Mouse (Mus musculus) neural tube, embryonic 14.5 days (tissue): Measurements from ENCODE around the gene Rtf2. TPM values are rescaled to one million over a fixed set of nuclear protein-coding genes. Genes with fewer than 3 reads are reported as not detected.

Source experiments
- ATAC-seq: fragments of 200-750 bp; cut with Nextera tagmentation; 2 replicates; pipeline ENCODE4 v1.8.0; 2017; ENCODE audit warnings: low read depth, mild to moderate bottlenecking, moderate TSS enrichment, moderate library complexity
- H3K27ac ChIP-seq: fragments of 300-500 bp; sonication (generic); 2 replicates; pipeline ENCODE4 v1.5.1; 2014; ENCODE audit warnings: low read depth, mild to moderate bottlenecking, control low read depth, low read length, moderate library complexity, mixed read lengths
- H3K27me3 ChIP-seq: fragments of 300-500 bp; sonication (generic); 2 replicates; pipeline ENCODE4 v1.6.1; 2014; ENCODE audit warnings: low read length; ENCODE audit not compliant: control insufficient read depth, insufficient read depth
- H3K36me3 ChIP-seq: fragments of 300-500 bp; sonication (generic); 2 replicates; pipeline ENCODE4 v1.6.1; 2014; ENCODE audit warnings: low read length, mixed read lengths; ENCODE audit not compliant: control insufficient read depth, insufficient read depth
- H3K4me1 ChIP-seq: fragments of 300-500 bp; sonication (generic); 2 replicates; pipeline ENCODE4 v1.6.1; 2014; ENCODE audit warnings: low read length; ENCODE audit not compliant: control insufficient read depth, insufficient read depth
- H3K4me2 ChIP-seq: fragments of 300-500 bp; sonication (generic); 2 replicates; pipeline ENCODE4 v1.6.1; 2014; ENCODE audit warnings: mild to moderate bottlenecking, low read depth, low read length, control low read depth
- H3K4me3 ChIP-seq: fragments of 300-500 bp; sonication (generic); 2 replicates; pipeline ENCODE4 v1.5.1; 2014; ENCODE audit warnings: low read depth, low read length, control low read depth, mixed read lengths
- H3K9ac ChIP-seq: fragments of 300-500 bp; sonication (generic); replicated peaks from 2 replicates; pipeline ENCODE4 v1.6.1; 2014; ENCODE audit warnings: low read depth, mild to moderate bottlenecking, control low read depth, low read length, mixed read lengths
- H3K9me3 ChIP-seq: fragments of 300-500 bp; sonication (generic); 2 replicates; pipeline ENCODE4 v1.6.1; 2016; ENCODE audit warnings: low read length; ENCODE audit not compliant: control insufficient read depth
- WGBS: fragments of 180-500 bp; shearing (Covaris S2); extraction: QIAGEN DNeasy Blood & Tissue Kit; methylation state at CpG from one replicate; pipeline ENCODE4 v1.1.7; 2014; 5-methylcytosine and 5-hydroxymethylcytosine counted together
- polyA plus RNA-seq: library from polyadenylated mRNA; unstranded; fragments of >200 nt; fragmentation: Nextera tagmentation; extraction: Ambion mirVana; gene quantifications from 2 replicates; pipeline ENCODE4 v1.2.1, GENCODE M21; 2014

Rtf2 gene
- polyA plus RNA-seq, 1 experiment from 2014 or later = 94.9 TPM

DNA sequence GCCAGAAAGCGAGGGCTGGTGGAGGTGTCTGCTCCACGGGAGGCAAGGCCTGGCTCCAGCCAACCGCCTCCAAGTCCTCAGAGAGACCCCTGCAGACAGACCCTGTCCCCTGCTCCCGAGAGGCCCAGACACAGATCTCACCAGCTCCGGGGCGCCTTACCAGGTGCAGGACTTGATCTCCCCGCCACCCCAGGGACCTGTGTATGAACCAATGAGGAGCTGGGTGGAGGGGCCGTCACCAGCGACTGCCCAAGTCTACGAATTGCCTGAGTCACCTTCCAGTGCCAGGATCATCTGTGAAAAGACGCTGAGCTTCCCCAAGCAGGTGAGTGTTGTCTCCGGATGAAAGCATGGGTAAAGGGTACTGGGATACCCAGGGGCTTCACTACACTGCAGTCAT, 24.1 kb upstream of the Rtf2 start:
- Histone ChIP-seq H3K27ac (no peak overlapping the region), H3K36me3 (no peaks in the 10 kb centered on the region), H3K4me2 (no peak overlapping the region), H3K9ac (no peak overlapping the region), H3K27me3 (no peaks in the 10 kb centered on the region), H3K4me1 (0 out of 2 replicates have a peak, but pooled peaks cover 3% of the 10 kb centered on the region), H3K9me3 (no peaks in the 10 kb centered on the region), H3K4me3 (no peak overlapping the region)
- no peak for ATAC-seq
- WGBS = 65% methylated on average over 12 of the region's 12 CpGs

- Histone ChIP-seq H3K4me1 (0 out of 2 replicates have a peak, but pooled peaks cover 3% of the 10 kb centered on the region), H3K9me3 (no peaks in the 10 kb centered on the region), H3K27me3 (no peaks in the 10 kb centered on the region), H3K36me3 (no peaks in the 10 kb centered on the region), H3K4me2 (no peak overlapping the region), H3K27ac (no peak overlapping the region), H3K4me3 (no peak overlapping the region), H3K9ac (no peak overlapping the region)
- no peak for ATAC-seq
- 87% methylated on average over 5 of the region's 5 CpGs for WGBS
These were observed 23.5 kb upstream of the Rtf2 start for GRCm38 (mm10) chr2:172416876-172417275.

DNA sequence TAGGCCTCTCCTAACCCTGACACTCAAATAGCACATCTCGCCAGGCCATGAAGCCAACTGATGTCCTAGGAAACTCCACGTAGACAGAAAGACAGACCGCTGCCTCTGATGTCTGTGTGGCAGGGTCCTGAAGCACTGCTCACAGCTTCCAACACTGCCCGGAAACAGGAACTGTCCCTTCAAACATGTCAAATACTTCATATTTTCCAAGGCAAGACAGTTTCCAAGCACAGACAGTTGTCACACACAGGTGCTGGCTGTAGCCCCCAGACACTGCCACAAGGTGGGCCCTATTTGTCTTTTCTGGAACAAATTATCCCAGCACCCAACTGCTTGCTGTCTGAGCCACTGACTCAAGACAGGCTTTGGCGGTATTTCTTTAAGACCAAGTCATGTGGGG, 22.1 kb upstream of the Rtf2 start:
- WGBS = 90% methylated on average over 5 of the region's 5 CpGs
- Histone ChIP-seq H3K27ac (no peak overlapping the region), H3K9me3 (no peaks in the 10 kb centered on the region), H3K36me3 (no peaks in the 10 kb centered on the region), H3K4me2 (no peak overlapping the region), H3K4me3 (no peak overlapping the region), H3K27me3 (no peaks in the 10 kb centered on the region), H3K4me1 (no peaks in the 10 kb centered on the region), H3K9ac (no peak overlapping the region)
- ATAC-seq = no peak

DNA sequence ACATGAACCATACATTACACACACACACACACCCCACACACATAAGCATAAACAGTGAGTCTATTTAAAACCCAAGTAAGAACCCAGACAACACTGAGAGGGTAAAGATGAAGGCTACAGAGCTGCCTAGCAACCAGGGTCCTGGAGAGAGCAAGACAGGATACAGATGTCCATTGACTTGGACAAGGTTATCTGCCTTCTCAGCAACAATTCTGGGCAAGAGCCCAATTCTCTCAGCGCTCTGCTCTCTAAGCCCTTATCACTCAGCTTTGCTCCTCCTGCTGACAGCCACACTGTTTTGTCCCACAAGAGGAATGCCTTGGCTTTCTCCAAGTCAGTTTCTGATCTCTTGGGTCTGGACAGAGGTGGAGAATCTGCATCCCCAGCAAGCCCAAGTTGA, 9.7 kb upstream of the Rtf2 start:
- 92% methylated on average over 1 of the region's 1 CpGs for WGBS
- H3K4me1 ChIP-seq = no peaks in the 10 kb centered on the region

GRCm38 (mm10) chr2:172433746-172434145, 6.6 kb upstream of the Rtf2 start:
- WGBS = 62% methylated on average over 5 of the region's 5 CpGs
- no peak for ATAC-seq

More for the DNA sequence above, 9.7 kb upstream of the Rtf2 start:
- H3K27ac ChIP-seq = no peak overlapping the region
- no peak overlapping the region for H3K9ac ChIP-seq
- no peaks in the 10 kb centered on the region for H3K9me3 ChIP-seq
- no peaks in the 10 kb centered on the region for H3K36me3 ChIP-seq
- ATAC-seq = no peak
- no peak overlapping the region for H3K4me3 ChIP-seq
- H3K4me2 ChIP-seq = no peak overlapping the region
- no peaks in the 10 kb centered on the region for H3K27me3 ChIP-seq

DNA sequence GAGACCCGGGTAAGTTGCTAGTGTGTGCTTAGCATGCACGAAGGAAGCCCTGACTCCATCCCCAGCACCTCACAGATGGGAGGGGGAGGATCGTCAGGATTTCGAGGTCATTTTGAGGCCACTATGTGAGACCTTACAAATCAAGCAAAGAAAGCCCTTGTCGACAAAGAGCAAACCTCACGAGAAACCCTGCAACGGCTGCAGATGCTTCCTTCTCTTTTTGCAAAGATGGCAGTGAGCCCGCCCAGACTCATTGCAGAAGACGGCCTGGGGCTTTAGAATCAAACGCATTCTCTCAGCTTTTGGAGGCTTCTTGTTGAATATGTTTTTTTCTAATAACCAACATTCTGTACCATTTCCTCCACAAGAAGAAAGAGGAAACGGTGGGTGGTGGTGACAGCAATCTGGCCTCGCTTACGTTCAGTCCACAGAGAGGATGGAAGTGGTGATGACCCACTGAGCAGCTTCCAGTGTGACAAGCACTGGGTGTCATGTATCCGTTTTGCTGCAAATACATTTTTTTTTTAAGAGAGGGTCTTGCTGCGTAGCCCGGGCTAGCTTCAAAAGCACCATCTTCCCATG, 2.9 kb upstream of the Rtf2 start:
- Histone ChIP-seq H3K4me3 (no peak overlapping the region), H3K4me2 (no peak overlapping the region), H3K9ac (no peak overlapping the region), H3K27me3 (no peaks in the 10 kb centered on the region), H3K9me3 (no peaks in the 10 kb centered on the region), H3K36me3 (no peaks in the 10 kb centered on the region), H3K4me1 (peaks cover 15% of the 10 kb centered on the region), H3K27ac (no peak overlapping the region)
- WGBS = 65% methylated on average over 16 of the region's 16 CpGs
- ATAC-seq = no peak

More at GRCm38 (mm10) chr2:172433746-172434145, 6.6 kb upstream of the Rtf2 start:
- no peak overlapping the region for H3K9ac ChIP-seq
- H3K27ac ChIP-seq = no peak overlapping the region
- no peak overlapping the region for H3K4me3 ChIP-seq
- no peak overlapping the region for H3K4me2 ChIP-seq
- no peaks in the 10 kb centered on the region for H3K9me3 ChIP-seq
- no peaks in the 10 kb centered on the region for H3K27me3 ChIP-seq
- H3K4me1 ChIP-seq = no peaks in the 10 kb centered on the region
- no peaks in the 10 kb centered on the region for H3K36me3 ChIP-seq

DNA sequence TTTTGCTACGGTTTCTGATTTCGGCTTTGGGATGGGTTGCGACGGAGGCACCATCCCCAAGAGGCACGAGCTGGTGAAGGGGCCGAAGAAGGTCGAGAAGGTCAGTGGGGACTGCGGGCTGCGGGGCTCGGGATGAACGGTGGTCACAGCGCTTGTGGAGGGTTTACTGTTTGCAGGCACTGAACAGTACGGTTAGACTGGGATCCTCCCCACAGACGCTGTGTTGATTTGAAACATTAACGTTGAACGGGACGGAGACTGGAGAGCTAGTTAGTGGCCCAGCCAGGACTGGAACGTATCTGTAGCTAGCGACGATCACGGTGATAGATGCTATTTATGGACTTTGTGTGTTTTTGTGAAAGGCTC, 267 bp downstream of the Rtf2 start:
- Histone ChIP-seq H3K27me3 (no peaks in the 10 kb centered on the region), H3K36me3 (0 out of 2 replicates have a peak, but pooled peaks cover 2% of the 10 kb centered on the region), H3K4me3 (peak overlapping the region; percentile 64), H3K9me3 (no peaks in the 10 kb centered on the region), H3K4me1 (peaks cover 15% of the 10 kb centered on the region), H3K4me2 (peak overlapping the region; percentile 63), H3K9ac (peak overlapping the region; percentile 51), H3K27ac (no peak overlapping the region)
- 2% methylated on average over 21 of the region's 21 CpGs for WGBS
- ATAC-seq = peak; percentile 77

DNA sequence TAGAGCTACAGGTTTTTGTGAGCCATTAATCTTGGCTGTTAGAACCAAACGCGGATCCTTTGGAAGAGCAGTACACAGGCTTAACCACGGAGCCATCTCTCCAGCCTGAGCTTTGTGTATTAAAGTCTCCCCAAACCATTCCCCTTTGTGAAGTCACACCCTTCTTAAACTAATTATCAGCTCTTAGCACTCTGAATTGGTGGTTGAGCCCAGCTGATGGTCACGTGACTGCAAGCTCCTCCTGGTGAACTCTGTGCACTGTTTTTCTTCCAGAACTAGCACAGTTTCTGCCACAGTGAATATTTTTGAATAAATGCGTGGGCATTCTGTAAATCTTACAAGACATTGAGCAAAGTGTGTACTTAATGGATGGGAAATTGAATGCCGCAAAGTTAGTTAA, 820 bp downstream of the Rtf2 start:
- no peaks in the 10 kb centered on the region for H3K9me3 ChIP-seq
- whole genome bisulfite sequencing = 38% methylated on average over 6 of the region's 6 CpGs
- peaks cover 6% of the 10 kb centered on the region; the same call in 1 of the 2 replicates for H3K36me3 ChIP-seq
- peak overlapping the region; percentile 64 for H3K4me3 ChIP-seq
- peak overlapping the region; percentile 51 for H3K9ac ChIP-seq
- ATAC-seq = no peak
- H3K4me2 ChIP-seq = peak overlapping the region; percentile 63
- H3K27me3 ChIP-seq = no peaks in the 10 kb centered on the region
- H3K27ac ChIP-seq = no peak overlapping the region
- H3K4me1 ChIP-seq = peaks cover 15% of the 10 kb centered on the region

DNA sequence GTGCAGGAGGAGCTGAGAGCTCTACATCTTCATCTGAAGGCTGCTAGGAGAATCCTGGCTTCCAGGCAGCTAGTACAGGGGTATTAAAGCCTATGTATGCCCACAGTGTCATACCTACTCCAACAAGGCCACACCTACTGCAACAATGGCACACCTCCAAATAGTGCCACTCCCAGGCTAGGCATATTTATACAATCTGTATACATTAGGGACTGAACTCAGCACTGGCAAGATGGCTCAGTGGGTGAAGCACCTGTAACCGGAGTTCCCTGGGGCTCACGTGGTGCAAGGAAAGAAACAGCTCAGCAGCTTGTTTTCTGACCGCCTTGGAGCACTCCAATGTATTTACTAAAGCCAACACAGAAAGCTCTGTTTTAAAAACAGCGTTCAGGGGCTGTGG, 5.3 kb downstream of the Rtf2 start:
- no peak overlapping the region for H3K4me3 ChIP-seq
- no peaks in the 10 kb centered on the region for H3K27me3 ChIP-seq
- no peak overlapping the region for H3K9ac ChIP-seq
- H3K36me3 ChIP-seq = peaks cover 37% of the 10 kb centered on the region
- 94% methylated on average over 4 of the region's 4 CpGs for WGBS
- no peak overlapping the region for H3K4me2 ChIP-seq
- ATAC-seq = no peak
- H3K4me1 ChIP-seq = peaks cover 10% of the 10 kb centered on the region
- no peaks in the 10 kb centered on the region for H3K9me3 ChIP-seq
- H3K27ac ChIP-seq = no peak overlapping the region
